Mouse (Mus musculus): ENCODE results near the gene Slc35d2. TPM values are rescaled to one million over a fixed set of nuclear protein-coding genes. Genes with fewer than 3 reads are reported as not detected.

The Slc35d2 gene
- polyA plus RNA-seq, 1 experiment from 2014 or later: 12.6 TPM

DNA sequence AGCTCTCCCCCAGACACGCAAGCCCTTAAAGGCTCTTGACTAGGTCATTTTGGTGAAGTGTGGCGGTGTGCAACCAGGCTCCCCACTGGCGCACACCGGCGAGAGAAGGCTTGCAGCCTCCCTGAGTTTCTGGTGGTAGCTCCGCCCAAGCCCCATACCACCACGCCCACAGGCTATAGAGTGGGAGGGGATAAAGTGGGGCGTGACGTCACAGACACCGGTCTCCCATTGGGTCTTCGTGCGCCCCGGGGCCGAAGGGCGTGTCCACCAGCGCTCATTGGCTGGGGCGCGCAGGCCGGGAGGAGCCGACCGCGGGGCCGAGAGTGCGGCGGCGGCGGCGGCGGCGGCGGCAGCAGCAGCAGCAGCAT is 32.4 kb upstream of the Slc35d2 start, which contains the start of gene Habp4:
TSS of gene Habp4 (plus strand) at position 277 of the 368 bp plus-strand sequence.
- H3K27ac ChIP-seq (ENCODE audit: low read depth, low read length): peak within 1 kb of the TSS; percentile 91
- under 1% methylated on average over 31 of the region's 31 CpGs for WGBS
- no peaks in the 10 kb centered on the region for H3K27me3 ChIP-seq (replicated peaks; ENCODE audit: control insufficient read depth, insufficient read depth, low read length)
- H3K4me2 ChIP-seq (replicated peaks; ENCODE audit: low read depth): peak within 1 kb of the TSS; percentile 99
- peak within 1 kb of the TSS; percentile 79 for H3K9ac ChIP-seq (ENCODE audit: low read depth, low read length)
- no peaks in the 10 kb centered on the region for H3K9me3 ChIP-seq (ENCODE audit: control insufficient read depth)
- TF ChIP-seq CTCF (IDR thresholded peaks at IDR 0.05; ENCODE audit: low read depth): no peak
- peak within 1 kb of the TSS; percentile 83 for H3K4me3 ChIP-seq (ENCODE audit: low read depth, low read length)
- no peaks in the 10 kb centered on the region for H3K36me3 ChIP-seq (ENCODE audit: control insufficient read depth, insufficient read depth)
- 0 out of 2 replicates have a peak, but pooled peaks cover 6% of the 10 kb centered on the region for H3K4me1 ChIP-seq (replicated peaks; ENCODE audit: control insufficient read depth, insufficient read depth, low read length)
- peak; percentile 100 for ATAC-seq

DNA sequence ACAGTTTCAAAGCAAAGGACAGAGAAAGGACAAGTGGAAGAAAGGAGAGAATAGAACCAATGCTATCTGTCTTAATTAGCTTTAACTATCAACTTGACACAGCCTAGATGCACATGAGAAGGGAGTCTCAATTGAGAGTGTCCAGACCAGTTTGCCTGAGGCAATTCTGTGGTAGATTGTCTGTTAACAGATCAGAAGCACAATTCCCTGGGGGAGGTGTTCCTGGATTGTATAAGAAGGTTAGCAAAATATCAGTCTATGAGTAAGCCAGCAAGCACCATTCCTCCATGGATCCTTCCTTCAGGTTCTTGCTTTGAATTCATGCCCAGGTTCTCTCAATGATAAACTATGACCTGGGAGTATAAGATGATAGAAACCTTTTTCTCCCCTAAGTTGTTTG is 27.8 kb upstream of the Slc35d2 start:
- Histone ChIP-seq H3K4me2 (replicated peaks; ENCODE audit: low read depth) (no peak overlapping the region), H3K27ac (ENCODE audit: low read depth, low read length) (no peak overlapping the region), H3K4me1 (replicated peaks; ENCODE audit: control insufficient read depth, insufficient read depth, low read length) (no peaks in the 10 kb centered on the region; the same call in 1 of the 2 replicates), H3K27me3 (replicated peaks; ENCODE audit: control insufficient read depth, insufficient read depth, low read length) (no peaks in the 10 kb centered on the region), H3K4me3 (ENCODE audit: low read depth, low read length) (no peak overlapping the region), H3K9me3 (ENCODE audit: control insufficient read depth) (no peaks in the 10 kb centered on the region), H3K36me3 (ENCODE audit: control insufficient read depth, insufficient read depth) (no peaks in the 10 kb centered on the region), H3K9ac (ENCODE audit: low read depth, low read length) (no peak overlapping the region)
- no peak for ATAC-seq
- no peak for TF ChIP-seq CTCF (IDR thresholded peaks at IDR 0.05; ENCODE audit: low read depth)

DNA sequence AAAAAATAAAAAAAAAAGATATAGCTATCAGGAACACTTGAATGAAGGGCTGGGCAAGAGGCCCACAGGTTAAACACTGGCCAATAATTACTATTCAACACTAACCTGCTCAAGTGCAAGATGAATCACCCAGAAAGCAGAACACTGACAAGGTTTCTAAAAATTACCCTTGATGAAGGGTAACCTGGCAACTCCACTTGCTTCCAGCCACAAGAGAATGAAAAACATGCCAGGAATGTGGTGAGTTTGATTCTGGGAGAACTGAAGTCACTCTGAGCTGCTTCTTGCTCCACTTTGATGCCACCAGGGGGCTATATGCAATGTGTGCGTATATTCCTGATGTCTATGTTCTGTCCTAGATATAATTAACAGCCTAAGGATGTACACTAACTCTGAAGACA is 26.0 kb upstream of the Slc35d2 start:
- TF ChIP-seq CTCF (IDR thresholded peaks at IDR 0.05; ENCODE audit: low read depth): peak; percentile 62
- Histone ChIP-seq H3K9ac (ENCODE audit: low read depth, low read length) (no peak overlapping the region), H3K4me3 (ENCODE audit: low read depth, low read length) (no peak overlapping the region), H3K36me3 (ENCODE audit: control insufficient read depth, insufficient read depth) (no peaks in the 10 kb centered on the region), H3K9me3 (ENCODE audit: control insufficient read depth) (no peaks in the 10 kb centered on the region), H3K27me3 (replicated peaks; ENCODE audit: control insufficient read depth, insufficient read depth, low read length) (no peaks in the 10 kb centered on the region), H3K4me1 (replicated peaks; ENCODE audit: control insufficient read depth, insufficient read depth, low read length) (no peaks in the 10 kb centered on the region; the same call in 1 of the 2 replicates), H3K4me2 (replicated peaks; ENCODE audit: low read depth) (no peak overlapping the region), H3K27ac (ENCODE audit: low read depth, low read length) (no peak overlapping the region)
- ATAC-seq: no peak
- WGBS: 34% methylated on average over 1 of the region's 1 CpGs

DNA sequence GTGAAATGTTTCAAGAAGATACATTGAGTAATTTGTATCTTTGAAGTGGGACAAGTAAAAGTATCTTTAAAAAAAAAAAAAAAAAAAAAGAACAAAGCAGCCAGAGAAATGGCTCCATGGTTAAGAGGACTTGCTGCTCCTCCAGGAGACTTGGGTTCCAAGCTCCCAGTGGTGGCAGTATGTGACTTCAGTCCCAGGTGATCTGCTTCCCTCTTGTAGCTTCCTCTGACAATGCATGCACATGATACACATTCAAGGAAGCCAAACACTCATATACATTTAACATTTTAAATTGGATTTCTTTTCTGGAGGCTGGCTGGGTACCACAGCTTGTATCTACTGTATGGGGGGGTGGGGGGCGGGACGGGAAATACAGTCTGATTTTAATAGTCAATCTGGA is 25.5 kb upstream of the Slc35d2 start:
- no peak overlapping the region for H3K9ac ChIP-seq (ENCODE audit: low read depth, low read length)
- H3K4me3 ChIP-seq (ENCODE audit: low read depth, low read length): no peak overlapping the region
- no peaks in the 10 kb centered on the region for H3K36me3 ChIP-seq (ENCODE audit: control insufficient read depth, insufficient read depth)
- WGBS: 58% methylated on average over 2 of the region's 2 CpGs
- no peaks in the 10 kb centered on the region for H3K9me3 ChIP-seq (ENCODE audit: control insufficient read depth)
- no peaks in the 10 kb centered on the region; the same call in 1 of the 2 replicates for H3K4me1 ChIP-seq (replicated peaks; ENCODE audit: control insufficient read depth, insufficient read depth, low read length)
- no peak overlapping the region for H3K27ac ChIP-seq (ENCODE audit: low read depth, low read length)
- no peak for TF ChIP-seq CTCF (IDR thresholded peaks at IDR 0.05; ENCODE audit: low read depth)
- H3K4me2 ChIP-seq (replicated peaks; ENCODE audit: low read depth): no peak overlapping the region
- ATAC-seq: no peak
- H3K27me3 ChIP-seq (replicated peaks; ENCODE audit: control insufficient read depth, insufficient read depth, low read length): no peaks in the 10 kb centered on the region

DNA sequence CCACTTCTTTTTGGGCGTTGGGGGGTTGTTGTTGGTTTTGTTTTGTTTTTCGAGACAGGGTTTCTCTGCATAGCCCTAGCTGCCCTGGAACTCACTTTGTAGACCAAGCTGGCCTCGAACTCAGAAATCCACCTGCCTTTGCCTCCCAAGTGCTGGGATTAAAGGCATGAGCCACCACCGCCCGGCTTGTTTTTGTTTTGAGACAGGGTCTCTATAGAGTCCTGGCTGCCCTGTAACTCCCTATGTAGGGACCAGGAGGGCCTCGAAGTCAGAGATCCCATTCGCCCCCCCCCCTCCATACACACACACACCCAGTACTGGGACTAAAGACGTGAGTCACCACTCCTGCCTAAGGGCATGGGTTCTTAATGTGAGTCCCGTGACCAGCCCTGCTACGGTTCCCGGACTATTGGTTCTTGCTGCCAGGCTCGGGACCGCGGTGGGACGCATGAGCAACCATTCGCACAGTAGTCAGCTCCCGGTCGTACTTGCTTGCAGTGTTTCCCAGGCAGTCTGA is 24.6 kb upstream of the Slc35d2 start:
- H3K36me3 ChIP-seq (ENCODE audit: control insufficient read depth, insufficient read depth): no peaks in the 10 kb centered on the region
- peak; percentile 37 for ATAC-seq
- peak overlapping the region; percentile 28; the same call in 1 of the 2 replicates for H3K9ac ChIP-seq (ENCODE audit: low read depth, low read length)
- H3K27me3 ChIP-seq (replicated peaks; ENCODE audit: control insufficient read depth, insufficient read depth, low read length): no peaks in the 10 kb centered on the region
- TF ChIP-seq CTCF (IDR thresholded peaks at IDR 0.05; ENCODE audit: low read depth): no peak
- no peaks in the 10 kb centered on the region for H3K9me3 ChIP-seq (ENCODE audit: control insufficient read depth)
- 2% methylated on average over 18 of the region's 18 CpGs for WGBS
- H3K4me1 ChIP-seq (replicated peaks; ENCODE audit: control insufficient read depth, insufficient read depth, low read length): no peaks in the 10 kb centered on the region; the same call in 1 of the 2 replicates
- H3K4me3 ChIP-seq (ENCODE audit: low read depth, low read length): peak overlapping the region; percentile 94
- H3K4me2 ChIP-seq (replicated peaks; ENCODE audit: low read depth): peak overlapping the region; percentile 98
- H3K27ac ChIP-seq (ENCODE audit: low read depth, low read length): no peak overlapping the region

DNA sequence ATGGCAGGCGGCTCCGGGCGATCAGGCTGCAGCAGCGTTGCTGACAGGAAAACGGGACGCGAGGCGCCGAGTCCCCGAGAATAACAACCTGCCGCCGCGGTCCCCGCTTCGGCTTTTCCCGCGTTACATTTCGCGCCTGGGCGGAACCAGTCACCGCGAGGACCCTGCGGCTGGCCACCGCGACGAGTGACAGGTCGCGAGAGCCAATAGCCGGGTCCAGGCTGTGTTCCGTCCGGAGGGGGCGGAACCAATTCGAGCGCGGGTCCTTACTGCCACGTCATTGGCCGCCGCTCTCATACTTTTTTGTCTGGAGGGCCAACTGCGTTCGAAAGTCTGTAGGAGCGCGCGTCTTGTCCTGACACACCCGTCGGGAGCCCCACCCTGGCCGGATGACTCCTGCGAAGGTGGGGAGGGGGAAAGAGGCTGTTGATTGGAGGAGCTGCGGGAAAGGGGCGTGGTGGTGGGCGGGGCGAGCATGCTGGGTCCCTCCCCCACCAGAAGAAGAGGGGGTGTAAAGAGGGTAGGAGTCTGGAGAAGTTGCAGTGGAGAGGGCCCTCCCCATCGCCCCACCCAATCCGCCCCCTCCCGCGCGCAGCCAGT is 24.0 kb upstream of the Slc35d2 start, which contains the start of gene Zfp367:
TSS of gene Zfp367 (minus strand) at position 120 of the 600 bp plus-strand sequence.
- under 1% methylated on average over 48 of the region's 56 CpGs for WGBS
- H3K4me3 ChIP-seq (ENCODE audit: low read depth, low read length): peak within 1 kb of the TSS; percentile 94
- no peaks in the 10 kb centered on the region; the same call in 1 of the 2 replicates for H3K4me1 ChIP-seq (replicated peaks; ENCODE audit: control insufficient read depth, insufficient read depth, low read length)
- H3K27ac ChIP-seq (ENCODE audit: low read depth, low read length): peak within 1 kb of the TSS; percentile 91
- ATAC-seq: peak; percentile 97
- no peak; the same call in 1 of the 2 replicates for TF ChIP-seq CTCF (IDR thresholded peaks at IDR 0.05; ENCODE audit: low read depth)
- peak within 1 kb of the TSS; percentile 98 for H3K4me2 ChIP-seq (replicated peaks; ENCODE audit: low read depth)
- H3K9me3 ChIP-seq (ENCODE audit: control insufficient read depth): no peaks in the 10 kb centered on the region
- H3K36me3 ChIP-seq (ENCODE audit: control insufficient read depth, insufficient read depth): no peaks in the 10 kb centered on the region
- H3K9ac ChIP-seq (ENCODE audit: low read depth, low read length): peak within 1 kb of the TSS; percentile 65
- H3K27me3 ChIP-seq (replicated peaks; ENCODE audit: control insufficient read depth, insufficient read depth, low read length): no peaks in the 10 kb centered on the region

Measured in intestine, postnatal 0 days (tissue).